Mouse (Mus musculus): ENCODE data around the gene Dll1. TPM values are rescaled to one million over a fixed set of nuclear protein-coding genes. Genes with fewer than 3 reads are reported as not detected.

Dll1 gene
- polyA plus RNA-seq (2014; fragmentation: Illumina TruSeq; extraction: RNeasy Lipid Tissue Mini Kit (QIAGEN cat#74804); ENCODE audit: insufficient read depth, low read depth, low replicate concordance), result 24.8 TPM

DNA sequence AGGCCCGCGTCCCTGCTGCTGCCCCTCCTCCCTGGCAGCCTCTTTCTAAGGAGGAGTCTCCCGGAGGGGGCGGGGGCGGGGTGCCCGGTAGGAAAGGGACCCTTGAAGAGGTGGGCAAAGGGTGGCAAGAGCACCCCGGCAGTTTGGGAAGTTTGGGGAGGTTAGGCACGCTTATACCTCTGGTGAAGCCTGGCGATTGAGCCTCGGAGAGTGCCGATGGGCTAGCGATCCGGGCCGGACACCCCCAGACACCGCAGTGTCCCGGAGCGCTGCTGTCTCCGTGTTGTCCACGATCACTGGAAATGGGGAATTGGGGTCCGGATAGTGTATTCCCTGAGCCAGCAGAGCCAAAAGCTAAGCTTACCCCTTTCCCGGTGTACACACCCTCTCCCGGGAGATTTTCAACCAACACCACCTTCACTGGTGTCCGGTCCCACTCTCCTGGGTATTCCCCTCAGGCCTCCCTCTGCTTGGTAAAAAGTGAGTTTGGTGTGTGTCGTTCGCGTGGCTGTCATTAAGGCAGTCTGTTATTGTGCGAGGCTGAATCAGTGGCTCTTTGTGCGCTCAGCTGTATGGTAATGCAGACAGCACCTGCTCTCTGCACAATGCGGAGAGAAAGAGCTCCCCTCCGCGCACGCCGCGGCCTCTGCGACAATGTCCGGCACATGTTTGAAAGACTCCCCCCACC lies at the start of gene Dll1:
Gene Dll1, minus strand, starts transcription at position 379 of the 688 bp plus-strand sequence.

DNA sequence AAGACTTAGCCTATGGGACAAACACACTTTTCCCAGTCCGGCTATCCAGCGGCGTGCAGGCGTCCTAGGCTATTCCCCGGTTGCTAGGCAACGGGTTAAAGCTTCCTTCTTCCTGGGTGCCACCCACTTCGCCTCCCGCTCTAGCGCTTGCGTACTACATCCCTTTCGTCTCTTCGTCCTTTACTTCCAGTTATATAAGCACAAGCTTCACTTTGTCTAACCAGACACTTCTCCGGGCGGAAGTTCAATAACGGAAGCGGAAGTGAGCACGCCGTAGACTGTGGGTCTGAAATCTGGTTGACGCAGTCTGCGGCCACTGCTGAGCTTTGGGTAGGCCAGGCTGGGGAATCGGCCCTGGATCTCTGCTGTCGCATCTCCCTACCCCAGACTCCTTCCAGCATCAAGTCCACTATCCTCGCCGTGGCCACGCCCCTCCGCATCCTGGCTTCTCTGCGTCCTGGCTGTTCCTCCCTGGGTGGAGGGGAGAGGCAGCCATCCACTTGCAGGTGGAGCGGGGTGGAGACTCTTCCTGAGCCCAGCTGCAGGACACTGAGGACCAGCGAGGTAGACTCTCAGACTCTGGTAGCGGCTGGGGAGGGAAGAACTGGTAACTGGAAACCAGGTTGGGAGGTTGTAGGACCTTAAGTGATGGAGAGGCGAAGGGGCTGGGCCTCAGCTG lies 19.5 kb upstream of the Dll1 start, which contains the start of gene Fam120b:
Gene Fam120b, plus strand, starts transcription at position 206 of the 679 bp plus-strand sequence.

Other genes starting within 250 kb of the Dll1 start
- gene Fam120b, start 19.3 kb upstream of the Dll1 start, polyA plus RNA-seq (2014; fragmentation: Illumina TruSeq; extraction: RNeasy Lipid Tissue Mini Kit (QIAGEN cat#74804); ENCODE audit: insufficient read depth, low read depth, low replicate concordance), result 8.5 TPM
- 160 TPM for gene Psmb1, start 122.9 kb upstream of the Dll1 start, polyA plus RNA-seq (2014; fragmentation: Illumina TruSeq; extraction: RNeasy Lipid Tissue Mini Kit (QIAGEN cat#74804); ENCODE audit: insufficient read depth, low read depth, low replicate concordance)
- 15.7 TPM for gene Tbp, start 123.0 kb upstream of the Dll1 start, polyA plus RNA-seq (2014; fragmentation: Illumina TruSeq; extraction: RNeasy Lipid Tissue Mini Kit (QIAGEN cat#74804); ENCODE audit: insufficient read depth, low read depth, low replicate concordance)
- gene Pdcd2, start 150.4 kb upstream of the Dll1 start, polyA plus RNA-seq (2014; fragmentation: Illumina TruSeq; extraction: RNeasy Lipid Tissue Mini Kit (QIAGEN cat#74804); ENCODE audit: insufficient read depth, low read depth, low replicate concordance), result 20.1 TPM
- 1.5 TPM for gene Prdm9, start 187.5 kb upstream of the Dll1 start, polyA plus RNA-seq (2014; fragmentation: Illumina TruSeq; extraction: RNeasy Lipid Tissue Mini Kit (QIAGEN cat#74804); ENCODE audit: insufficient read depth, low read depth, low replicate concordance)